Mouse (Mus musculus) 416B (cell line): Measurements from ENCODE around the gene Tnr.

Experiments used
- DNase-seq: peaks from one replicate; pipeline ENCODE4 v3.0.0; 2011; ENCODE audit warnings: low read depth

The Tnr gene

DNA sequence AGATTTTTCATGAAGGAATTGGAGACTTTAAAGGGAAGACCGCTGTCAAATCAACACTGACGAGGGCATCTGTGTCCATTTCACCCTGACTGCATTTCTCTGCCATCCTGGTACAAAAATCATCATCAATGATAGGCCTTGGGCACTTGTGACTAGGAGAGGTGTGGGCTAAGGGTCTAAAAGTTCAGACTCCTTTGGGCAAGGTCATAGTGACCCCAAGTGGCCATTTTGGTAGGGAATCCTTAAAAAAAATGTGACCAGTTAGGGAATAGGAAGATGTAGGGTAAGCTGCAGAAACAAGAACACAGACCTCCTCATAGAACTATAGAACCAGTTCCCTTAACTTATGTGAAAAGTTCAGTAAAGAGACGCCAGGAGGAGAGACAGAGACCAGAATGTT is 355.1 kb downstream of the Tnr start:
- DNase-seq, result peak; percentile 28

DNA sequence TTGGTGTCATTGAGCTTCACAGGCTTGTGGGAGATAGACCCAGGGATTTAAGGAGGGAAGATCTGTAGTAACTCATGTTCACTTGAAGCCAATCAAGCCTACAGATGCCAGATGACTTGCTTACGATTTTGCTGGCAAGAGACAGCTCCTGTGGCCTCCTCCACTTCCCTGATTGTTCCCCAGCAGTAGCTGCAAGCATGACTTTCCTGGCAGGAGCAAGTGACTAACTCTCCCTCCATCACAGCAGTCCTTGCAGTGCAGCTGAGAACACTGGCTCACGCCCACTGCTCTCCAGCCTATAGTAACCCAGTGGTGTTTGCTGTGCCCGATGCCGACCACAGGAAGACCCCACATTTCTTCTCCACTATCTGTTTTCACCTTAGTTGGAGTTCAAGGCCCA is 356.3 kb downstream of the Tnr start:
- no peak for DNase-seq

DNA sequence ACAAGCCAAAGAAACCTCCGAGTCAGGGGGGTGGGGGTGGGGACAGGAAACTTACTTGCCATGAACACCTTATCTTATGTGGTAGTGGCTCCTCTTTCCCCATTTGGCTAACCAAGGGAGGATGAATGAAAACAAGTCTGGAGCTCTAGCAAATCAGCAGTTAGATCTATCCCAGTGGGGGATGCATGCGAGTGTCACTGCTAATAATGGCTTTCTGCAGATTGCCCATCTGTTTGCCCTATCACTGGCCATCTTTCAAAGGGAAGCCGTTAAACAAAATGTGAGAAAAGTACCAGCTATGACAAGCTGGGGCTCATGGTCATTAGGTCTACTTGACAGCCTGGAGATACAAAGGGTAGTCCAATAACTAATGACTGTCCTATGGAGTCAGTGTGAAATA is 361.9 kb downstream of the Tnr start:
- DNase-seq, result peak; percentile 29

DNA sequence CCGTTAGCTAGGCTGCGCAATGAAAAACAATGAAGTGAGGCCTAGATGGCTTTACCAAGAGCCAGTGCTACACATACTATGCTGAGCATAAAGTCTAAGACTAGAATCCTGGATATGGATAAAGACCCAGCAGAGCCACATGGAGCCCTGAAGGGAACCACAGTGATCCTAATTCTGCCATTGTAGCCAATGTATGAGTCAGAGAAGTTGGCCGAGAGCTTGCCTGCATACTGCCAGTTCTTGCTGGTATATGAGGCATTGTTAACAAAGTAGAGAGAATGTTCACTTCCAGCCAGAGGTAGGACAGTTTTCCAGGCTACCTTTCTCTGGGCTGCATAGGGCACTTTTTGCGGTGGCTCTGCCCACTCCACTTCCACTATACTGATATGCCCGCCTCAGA is 365.0 kb downstream of the Tnr start:
- no peak for DNase-seq

DNA sequence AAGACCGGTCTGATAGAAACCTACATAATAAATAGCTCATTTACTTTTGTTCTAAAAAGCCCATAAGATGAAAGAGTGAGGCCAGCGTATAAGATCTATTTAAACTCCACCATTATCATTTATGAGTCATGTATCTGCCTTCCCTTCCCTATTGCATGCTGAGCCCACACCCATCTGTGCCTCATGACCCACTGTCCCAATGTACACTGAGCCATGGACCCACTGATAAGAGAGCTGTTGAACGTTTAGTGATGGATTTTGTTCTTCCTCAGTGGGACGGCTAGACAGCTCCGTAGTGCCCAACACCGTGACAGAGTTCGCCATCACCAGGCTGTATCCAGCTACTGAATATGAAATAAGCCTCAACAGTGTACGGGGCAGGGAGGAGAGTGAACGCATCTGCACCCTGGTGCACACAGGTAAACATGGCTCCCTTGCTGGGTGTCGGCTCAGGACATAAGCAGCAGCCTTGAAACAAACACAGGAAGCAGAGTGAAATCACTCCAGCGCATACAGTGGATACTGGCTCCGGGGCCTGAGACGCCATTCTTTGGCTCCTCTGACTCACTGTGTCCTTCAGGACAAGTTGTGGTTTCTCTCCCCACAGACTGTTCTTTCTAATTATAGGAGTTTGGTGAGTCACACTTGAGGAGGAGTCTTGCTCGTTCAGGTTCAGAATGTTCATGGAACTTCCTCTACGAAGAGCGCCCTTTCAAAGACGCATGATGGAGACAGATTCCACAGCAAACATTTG is 365.6 kb downstream of the Tnr start:
- DNase-seq, result peak; percentile 88

DNA sequence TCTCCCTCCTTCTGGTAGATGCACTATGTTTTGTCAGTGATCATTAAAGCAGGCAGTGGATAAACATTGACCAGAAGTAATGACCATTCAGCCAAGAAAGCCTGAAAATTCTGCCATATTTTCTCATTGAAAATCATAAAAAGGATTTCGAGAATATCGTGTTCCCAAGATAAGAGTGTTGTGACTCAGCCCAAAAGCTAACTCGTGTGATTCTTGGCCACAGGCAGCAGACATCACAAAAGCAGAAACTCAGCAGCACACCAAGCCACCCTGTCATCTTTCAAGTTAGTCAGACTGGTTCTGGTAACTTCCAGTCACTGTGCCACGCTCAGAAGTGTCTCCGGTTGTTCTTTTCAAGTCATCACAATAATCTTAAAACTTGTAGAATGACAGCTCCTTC is 367.0 kb downstream of the Tnr start:
- DNase-seq, result peak; percentile 8

DNA sequence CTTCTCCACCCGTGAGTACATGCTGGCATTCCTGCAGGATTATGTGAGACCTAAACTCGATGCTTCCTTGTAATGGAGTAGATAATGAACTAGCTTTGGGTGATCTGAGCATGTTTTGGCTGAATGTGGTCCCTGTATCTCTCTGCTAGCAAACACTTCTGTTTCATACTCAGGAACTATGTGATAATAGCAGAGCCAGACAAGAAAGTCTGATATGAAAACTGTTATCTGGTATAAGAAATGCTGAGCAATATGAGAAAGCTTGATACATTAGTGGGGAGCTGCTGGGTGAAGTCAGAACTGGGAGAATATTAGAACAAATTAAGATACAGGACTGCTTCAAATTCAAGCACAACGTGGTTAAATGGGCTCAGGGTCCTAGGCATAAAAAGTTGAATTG is 371.5 kb downstream of the Tnr start:
- DNase-seq, result no peak

DNA sequence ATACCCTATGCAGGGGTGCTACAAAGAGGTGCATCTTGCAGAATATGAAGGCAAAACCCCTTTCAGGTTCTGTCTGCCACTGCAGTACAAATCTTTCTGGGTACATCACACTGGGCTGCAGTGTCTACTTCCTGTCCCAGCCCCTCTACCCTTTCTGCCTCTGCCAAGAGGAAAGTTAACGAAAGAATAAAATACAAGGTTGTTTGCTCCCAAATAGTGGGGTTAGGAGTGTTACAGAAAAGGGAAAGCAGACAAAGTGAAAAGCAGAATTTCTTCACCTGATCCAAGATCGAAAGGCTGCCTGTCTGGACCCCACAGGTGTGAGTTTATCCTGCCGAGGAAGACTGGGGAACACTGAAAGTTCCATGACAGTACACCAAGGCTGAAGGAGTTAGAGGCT is 376.4 kb downstream of the Tnr start:
- no peak for DNase-seq

DNA sequence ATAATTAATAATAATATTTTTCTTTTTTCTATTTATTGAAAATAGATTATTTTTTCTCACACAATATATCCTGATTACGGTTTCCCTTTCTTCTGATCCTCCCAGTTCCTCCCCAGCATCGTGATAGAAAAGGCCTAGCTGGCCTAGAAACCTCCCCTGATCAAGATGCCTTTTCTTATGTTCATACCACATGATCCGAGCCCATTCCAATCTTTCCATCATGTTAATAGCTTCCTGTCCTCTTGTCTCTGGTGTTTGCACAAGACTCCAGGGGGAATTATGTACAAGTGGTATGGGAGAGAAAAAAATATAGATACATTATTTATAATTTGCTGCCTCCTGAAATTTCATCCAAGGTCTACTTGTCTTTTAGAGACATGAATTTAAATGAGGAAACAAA is 377.1 kb downstream of the Tnr start:
- no peak for DNase-seq

DNA sequence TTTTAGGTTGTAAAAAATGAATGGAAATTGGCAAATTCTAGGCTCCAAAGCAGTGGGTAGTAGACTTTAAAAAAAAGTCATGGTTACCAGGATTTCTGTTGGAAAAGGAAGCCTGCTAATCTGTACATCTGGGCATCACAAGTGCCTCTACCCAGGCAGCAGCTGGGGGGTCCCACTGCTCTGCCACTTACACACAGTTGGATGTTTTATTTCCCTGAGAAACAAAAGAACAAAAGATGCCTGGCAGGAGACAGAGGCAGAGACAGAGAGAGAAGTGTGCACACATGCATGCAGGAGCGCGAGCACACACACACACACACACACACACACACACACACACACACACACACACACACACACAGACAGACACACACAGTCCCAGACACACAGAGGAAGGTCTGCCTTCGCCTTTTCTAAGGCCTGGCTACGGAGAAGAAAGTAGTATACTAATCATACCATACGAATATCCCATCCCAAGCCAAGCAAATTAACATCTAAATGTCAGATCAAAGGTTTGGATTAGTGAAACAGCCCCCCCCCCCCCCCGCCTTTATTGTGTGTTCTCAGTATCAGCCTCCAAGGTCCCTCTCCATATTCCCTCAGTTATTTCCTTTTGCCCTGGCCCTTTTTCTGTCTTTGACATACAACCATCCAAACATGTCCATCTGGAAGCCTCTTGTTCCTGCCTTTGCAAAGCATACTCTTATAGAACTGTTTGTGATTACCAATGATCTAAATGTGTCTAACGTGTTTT is 378.0 kb downstream of the Tnr start:
- DNase-seq, result no peak

DNA sequence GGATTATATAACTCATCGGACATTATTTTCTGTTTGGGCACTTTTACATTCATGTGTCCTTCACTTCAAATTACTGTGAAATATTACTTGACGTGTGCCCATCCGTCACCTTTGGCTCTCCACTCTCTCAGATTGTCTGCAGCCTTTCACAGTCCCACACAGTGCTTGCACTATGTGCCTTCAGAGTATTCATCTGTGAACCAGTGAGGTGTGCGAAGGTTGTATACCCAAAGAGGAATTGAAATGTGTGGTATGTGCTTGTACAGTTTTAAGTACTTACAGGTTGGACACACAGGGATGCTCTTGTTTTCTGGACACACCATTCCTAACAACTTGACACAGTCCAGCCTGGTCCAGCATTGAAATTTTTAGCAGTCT is 378.5 kb downstream of the Tnr start:
- DNase-seq, result no peak

DNA sequence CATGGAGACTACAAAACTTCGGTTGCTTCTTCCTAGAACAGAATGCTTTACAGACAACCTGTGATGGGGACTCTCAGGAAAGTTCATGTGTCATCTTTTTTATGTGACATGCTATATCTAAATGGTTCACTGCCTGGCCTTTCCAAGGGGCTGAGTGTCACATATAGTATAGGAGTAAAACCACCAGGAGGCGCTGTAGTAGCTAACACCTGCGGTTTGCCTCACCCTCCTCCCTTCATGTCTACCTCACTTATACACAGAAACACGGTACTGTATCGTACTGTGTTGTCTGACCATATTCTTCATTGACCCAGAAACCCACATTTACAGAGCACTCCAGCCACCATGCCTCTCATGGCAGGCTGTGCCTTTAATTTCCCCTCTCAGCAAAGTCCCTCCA is 387.4 kb downstream of the Tnr start:
- peak; percentile 57 for DNase-seq

DNA sequence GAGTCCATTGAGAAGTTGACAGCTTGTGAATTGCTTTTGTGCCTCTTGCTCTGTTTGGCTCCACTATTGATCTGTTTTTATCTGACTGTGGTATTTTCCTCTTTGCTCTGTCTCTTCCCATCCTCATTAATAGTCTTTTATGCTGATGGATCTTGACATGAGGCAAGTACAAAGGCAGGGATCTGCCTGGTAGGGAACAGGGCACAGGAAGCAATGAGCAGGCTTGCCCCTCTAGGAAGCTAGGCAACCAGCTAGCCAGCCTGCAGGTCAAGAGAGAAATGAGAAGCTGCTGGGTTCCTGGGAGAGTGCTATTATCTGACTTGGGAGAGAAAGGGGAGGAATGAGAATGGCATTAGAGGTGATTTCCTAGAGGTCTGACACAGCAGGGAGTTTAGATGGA is 391.2 kb downstream of the Tnr start:
- DNase-seq, result no peak

DNA sequence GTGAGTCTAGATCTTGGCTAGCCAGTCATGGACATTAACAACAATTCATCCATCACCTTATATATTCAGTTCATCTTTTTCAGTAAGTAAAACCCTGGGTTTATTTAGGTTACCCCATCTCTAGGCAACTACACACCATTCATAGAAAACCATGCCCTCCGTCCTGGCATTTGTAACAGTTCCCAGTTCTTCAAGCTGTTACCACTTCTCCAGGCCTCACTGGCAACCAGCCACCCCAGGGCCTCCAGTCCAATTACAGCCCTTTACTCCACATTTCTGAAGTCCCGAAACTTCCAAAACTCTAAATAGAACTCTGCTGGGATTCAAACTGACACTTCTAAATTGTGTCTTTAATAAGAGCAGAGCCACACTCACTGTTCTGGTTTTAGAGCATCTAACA is 397.0 kb downstream of the Tnr start:
- no peak for DNase-seq

DNA sequence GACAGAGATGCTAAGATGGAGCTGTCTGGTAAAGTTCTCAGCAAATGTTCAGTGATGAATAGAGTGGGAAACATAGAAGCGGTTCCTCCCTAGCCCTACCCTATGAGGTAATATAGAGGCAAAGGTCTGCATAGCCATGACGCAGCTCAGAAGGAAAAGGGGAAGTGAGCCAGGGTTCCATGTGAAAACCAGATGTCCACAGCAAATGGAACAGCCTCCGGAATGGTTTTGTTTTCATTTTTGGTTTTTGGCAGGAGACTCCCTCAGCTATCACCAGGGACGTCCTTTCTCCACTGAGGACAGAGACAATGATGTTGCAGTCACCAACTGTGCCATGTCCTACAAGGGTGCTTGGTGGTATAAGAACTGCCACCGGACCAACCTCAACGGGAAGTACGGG is 399.4 kb downstream of the Tnr start:
- DNase-seq, result no peak

DNA sequence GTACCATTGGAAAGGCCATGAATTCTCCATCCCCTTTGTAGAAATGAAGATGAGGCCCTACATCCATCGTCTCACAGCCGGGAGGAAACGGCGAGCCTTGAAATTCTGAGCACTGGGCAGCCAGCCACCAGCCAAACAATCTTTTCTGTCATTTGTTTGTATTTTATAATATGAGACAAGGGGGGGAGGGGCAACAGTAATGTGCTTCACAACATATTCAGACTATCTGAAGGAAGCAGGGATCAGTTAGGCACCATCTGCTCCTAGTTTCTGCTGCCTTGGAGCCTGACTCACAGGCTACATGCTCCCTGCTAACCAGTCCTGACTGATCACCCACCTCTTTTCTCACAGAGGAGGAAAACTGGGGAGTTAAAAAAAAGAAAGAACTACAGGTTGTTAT is 400.5 kb downstream of the Tnr start:
- no peak for DNase-seq

DNA sequence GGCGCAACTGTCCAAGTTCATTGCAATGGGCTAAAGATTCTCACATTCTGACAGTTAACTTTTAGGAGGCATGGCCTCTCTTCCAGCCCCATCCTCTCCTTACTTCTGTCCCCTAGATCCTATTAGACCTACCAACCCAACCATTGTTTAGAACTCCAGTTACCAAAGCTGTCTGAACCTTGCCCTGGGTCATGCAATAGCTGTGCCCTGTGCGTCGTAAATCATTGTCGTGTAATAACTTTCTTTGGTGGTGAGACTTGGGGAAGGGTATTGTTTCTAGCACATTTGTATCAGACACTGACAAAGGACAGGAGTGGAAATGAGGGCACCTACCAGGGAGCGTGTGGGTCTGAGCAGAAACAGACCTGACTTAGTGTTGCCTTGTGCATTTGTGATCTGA is 401.1 kb downstream of the Tnr start:
- no peak for DNase-seq

DNA sequence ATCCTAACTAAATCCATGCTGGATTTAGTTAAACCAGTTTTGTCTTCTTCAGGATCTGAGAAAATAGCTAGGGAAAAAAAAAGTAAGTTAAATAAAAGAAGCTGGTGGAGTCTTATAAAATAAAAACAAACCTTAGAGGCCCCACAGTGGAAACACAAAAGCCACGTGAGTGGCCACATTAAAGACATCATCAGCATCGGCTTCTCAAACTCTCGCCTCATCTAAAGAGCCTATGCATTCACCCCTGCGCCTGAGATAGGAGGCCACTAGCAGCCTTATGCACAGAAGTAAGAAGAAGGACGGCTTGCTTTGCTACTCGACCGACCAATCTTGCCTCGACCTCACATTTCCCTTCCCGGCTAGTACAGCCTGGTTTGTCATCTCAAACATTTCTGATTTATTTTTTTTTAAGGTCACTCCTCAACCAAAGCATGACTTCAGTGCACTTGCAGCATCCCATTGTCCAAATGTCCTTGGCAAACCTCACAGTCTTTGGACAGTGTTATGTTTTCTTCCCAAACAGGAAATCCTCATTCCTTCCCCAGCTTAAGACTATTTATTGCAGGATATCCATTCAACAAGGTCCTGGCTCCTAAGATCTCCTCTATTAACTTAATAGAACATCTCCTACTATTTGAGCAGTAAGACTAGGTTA is 405.2 kb downstream of the Tnr start:
- no peak for DNase-seq

DNA sequence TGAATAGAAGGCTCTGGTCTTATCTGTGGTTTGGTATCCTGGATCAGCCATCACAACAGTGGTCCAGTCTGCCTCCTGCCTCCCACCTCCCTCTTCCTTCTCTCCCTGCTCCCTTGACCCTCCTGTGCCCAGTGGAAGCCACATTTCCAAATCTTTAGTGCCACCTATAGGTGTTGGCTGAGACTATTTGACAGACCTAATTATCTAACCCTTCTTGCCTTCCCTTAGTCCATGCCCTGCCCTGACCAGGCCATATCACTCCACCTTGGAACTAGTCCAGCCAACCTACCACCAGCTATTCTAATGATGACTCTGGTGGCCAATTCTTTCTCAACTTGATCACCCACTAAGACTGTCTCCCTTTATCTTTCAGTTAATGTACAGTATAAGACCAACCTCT is 408.5 kb downstream of the Tnr start:
- no peak for DNase-seq

DNA sequence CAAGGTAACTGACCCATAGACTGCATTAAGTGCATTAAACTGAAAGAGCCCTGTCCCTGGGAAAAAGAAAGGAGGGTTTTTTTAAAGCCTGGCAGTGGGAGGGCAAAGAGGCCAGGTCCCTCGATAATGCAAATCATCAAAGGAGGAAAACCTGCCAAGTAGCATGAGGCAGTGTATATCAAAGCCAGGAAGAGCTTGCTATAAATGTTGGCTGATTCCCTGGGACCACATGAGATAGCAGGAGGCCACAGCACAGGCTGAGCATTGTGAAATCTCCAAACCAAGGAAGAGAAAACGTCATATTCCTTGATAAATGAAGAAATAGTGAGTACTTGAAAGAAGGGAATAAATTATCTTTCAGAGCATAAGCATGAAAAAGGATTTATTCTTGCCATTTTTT is 409.0 kb downstream of the Tnr start:
- DNase-seq, result no peak

DNA sequence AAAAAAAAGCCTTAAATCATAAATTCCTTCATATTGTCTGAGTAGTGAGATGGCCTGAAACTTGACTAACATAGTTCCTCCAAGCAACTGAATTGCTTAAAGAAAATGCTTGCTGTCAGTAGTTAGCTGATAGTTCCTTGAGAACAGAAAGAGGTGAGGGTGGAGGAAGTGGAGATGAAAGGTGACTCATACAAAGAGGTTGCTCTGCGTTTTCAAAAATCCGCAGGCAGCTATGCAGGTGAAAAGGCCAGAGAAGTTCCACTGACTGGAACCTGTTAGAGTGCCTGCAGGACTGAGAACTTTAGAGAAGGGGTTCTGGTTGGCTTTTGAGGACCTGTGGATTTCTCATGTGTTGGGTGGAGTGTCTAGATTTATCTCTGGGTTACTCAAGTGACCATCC is 414.9 kb downstream of the Tnr start:
- no peak for DNase-seq

DNA sequence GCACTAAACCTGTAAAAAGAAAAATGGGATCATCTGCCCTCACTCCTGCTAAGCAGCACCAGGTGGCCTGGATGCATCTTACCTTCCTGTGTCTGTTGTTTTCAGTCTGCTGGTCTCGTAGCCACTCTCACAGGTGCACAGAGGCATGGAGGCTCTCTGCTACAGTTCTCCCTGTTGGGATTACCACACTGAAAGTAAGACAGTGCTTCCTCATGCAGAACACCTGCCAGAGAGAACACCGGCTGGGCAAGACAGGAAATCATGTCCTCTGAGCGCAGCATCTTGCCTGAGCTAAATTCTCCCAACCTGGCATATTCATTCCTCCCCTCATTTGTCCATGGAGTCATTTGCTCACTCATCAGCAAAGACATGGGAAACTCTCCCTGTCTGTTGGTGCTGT is 415.8 kb downstream of the Tnr start:
- no peak for DNase-seq

DNA sequence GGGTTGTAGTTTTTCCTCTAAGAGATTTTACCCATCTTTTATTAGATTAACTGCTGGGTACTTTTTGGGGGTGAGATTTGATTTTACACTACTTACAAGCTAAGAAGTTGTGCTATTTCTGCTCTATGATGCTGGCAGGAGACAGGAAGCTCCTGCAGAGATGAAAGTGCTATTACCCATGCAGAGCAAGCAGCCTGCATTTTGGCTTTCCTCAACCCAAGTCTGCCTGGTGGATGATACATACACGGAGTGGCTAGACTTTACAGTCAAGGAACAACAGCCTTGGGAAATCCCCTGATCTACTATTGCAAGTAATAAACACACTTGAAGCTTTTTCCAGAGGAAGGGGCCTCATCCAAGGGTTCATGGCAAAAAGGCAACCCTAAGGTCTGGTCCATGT is 430.0 kb downstream of the Tnr start:
- no peak for DNase-seq

DNA sequence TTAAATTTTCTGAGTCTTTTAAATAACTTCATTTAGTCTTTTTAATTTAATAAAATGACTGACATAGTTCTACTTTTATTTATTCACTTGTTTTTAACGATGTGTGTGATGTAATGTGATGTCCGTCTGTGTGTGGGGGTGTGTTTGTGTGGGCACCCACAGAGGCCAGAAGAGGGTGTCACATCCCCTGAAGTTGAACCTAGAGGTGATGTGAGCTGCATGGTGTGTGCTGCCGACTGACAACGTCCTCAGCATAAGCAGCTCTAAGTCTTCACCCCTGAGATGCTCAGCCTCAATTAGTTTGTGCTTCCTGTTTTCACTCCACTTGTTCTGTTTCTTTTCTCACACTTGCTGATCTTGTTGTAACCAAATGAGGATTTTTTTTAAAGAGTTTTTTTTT is 439.8 kb downstream of the Tnr start:
- no peak for DNase-seq
